ENCODE assay signal across 16 mouse cellular contexts in genomic region chr1:36766431-36767205, GRCm38 (mm10). TPM values are rescaled to one million over a fixed set of nuclear protein-coding genes. Genes with fewer than 3 reads are reported as not detected.
DNase-seq lines count a peak whose midpoint lies in the region; ATAC-seq and TF ChIP-seq lines count a peak whose summit lies in the region.
"Had no signal": no experiment of that assay in that cellular context is flagged by ENCODE, and none has a peak within 500 bp of the region (broad histone marks: within the 10 kb centered on the region; RNA-seq: fewer than 3 reads in every experiment).

No protein-coding gene starts in this region.

- no peak overlapping the region for H3K9ac ChIP-seq in kidney, embryonic 14.5 days (ENCODE audit: low read depth, low read length)
- H3K9ac ChIP-seq: heart, embryonic 13.5 days; liver, embryonic 13.5 days had no signal

- in situ Hi-C loops in Patski (cut with MboI; ENCODE audit: low pct_unique_long_range_greater_than_20kb) = no loop called here

- peak; percentile 39 to 46 for DNase-seq in spleen, adult 2 months (ENCODE audit: low read depth in 1 of 2, low spot score in 2 of 2)
- DNase-seq in spleen, adult 12 weeks (ENCODE audit: low spot score) = no peak
- peak; percentile 24 for DNase-seq in Patski (ENCODE audit: low read depth, low spot score)
- DNase-seq in thymus, postnatal 25 days = peak; percentile 76
- no peak for DNase-seq in urinary bladder, postnatal 36 days (ENCODE audit: low spot score in 2 of 2)
- no peak for DNase-seq in kidney, postnatal 4 days
- DNase-seq: adrenal gland, postnatal 36 days; cerebellum, postnatal 10 days; liver, embryonic 13.5 days had no signal

- H3K4me3 ChIP-seq in spleen, adult 2 months (ENCODE audit: extremely low read depth, insufficient read depth, insufficient read length) = no peak overlapping the region
- no peak overlapping the region for H3K4me3 ChIP-seq in kidney, embryonic 14.5 days (ENCODE audit: low read length)
- H3K4me3 ChIP-seq: erythroblast, embryonic 14.5 days; heart, embryonic 13.5 days; liver, embryonic 13.5 days had no signal

- H3K27ac ChIP-seq in spleen, adult 2 months (ENCODE audit: insufficient read depth, low read length) = peak overlapping the region; percentile 77
- H3K27ac ChIP-seq in kidney, embryonic 14.5 days (ENCODE audit: low read depth, low read length) = no peak overlapping the region
- H3K27ac ChIP-seq: heart, embryonic 13.5 days; hindbrain, postnatal 0 days; liver, embryonic 13.5 days; macrophage had no signal

- peaks cover 26% of the 10 kb centered on the region for H3K4me1 ChIP-seq in spleen, adult 2 months (ENCODE audit: control insufficient read depth, insufficient read depth, insufficient read length)
- no peaks in the 10 kb centered on the region for H3K4me1 ChIP-seq in kidney, embryonic 14.5 days (ENCODE audit: control insufficient read depth, insufficient read depth, low read length)

- H3K36me3 ChIP-seq in spleen, adult 2 months (ENCODE audit: control insufficient read depth, insufficient read depth, low read length) = no peaks in the 10 kb centered on the region
- H3K36me3 ChIP-seq in kidney, embryonic 14.5 days (ENCODE audit: control insufficient read depth, insufficient read depth, low read length) = no peaks in the 10 kb centered on the region
- H3K36me3 ChIP-seq: heart, embryonic 13.5 days; liver, embryonic 13.5 days had no signal

- H3K27me3 ChIP-seq in spleen, adult 2 months (ENCODE audit: control insufficient read depth, insufficient read depth, low read length) = no peaks in the 10 kb centered on the region
- no peaks in the 10 kb centered on the region for H3K27me3 ChIP-seq in Patski
- H3K27me3 ChIP-seq in kidney, embryonic 14.5 days (ENCODE audit: control insufficient read depth, insufficient read depth, low read length) = peaks cover 6% of the 10 kb centered on the region; the same call in 1 of the 2 replicates

- CTCF ChIA-PET in Patski (lab: Charles Lee) = no interaction called here

- no peak for TF ChIP-seq POLR2A in spleen, adult 2 months (IDR thresholded peaks at IDR 0.05; ENCODE audit: low read depth, low read length)

- POLR2A ChIA-PET in Patski (lab: Charles Lee) = no interaction called here

- H3K4me2 ChIP-seq in kidney, embryonic 14.5 days (replicated peaks; ENCODE audit: low read depth, low read length) = no peak overlapping the region
- H3K4me2 ChIP-seq: heart, embryonic 13.5 days; liver, embryonic 13.5 days had no signal

- WGBS in spleen, adult 2 months = 6% methylated on average over 4 of the region's 4 CpGs
- WGBS in kidney, embryonic 14.5 days = 63% methylated on average over 4 of the region's 4 CpGs

- ATAC-seq in Patski = peak; percentile 48
- ATAC-seq in megakaryocyte, adult 5-6 weeks (ENCODE audit: poor library complexity, severe bottlenecking) = peak; percentile 54
- no peak for ATAC-seq in kidney, embryonic 14.5 days (ENCODE audit: low FRiP score, low TSS enrichment)
- ATAC-seq: hindbrain, postnatal 0 days had no signal

- no peaks in the 10 kb centered on the region for H3K9me3 ChIP-seq in kidney, embryonic 14.5 days (ENCODE audit: control insufficient read depth, low read length)
- H3K9me3 ChIP-seq: heart, embryonic 13.5 days; liver, embryonic 13.5 days had no signal

- TF ChIP-seq CTCF in spleen, adult 2 months (IDR thresholded peaks at IDR 0.05; ENCODE audit: extremely low read depth, insufficient read depth, insufficient read length, insufficient replicate concordance) = no peak
- no peak for TF ChIP-seq CTCF in Patski (IDR thresholded peaks at IDR 0.05)

RNA-seq across cellular contexts. Expression of gene Zap70, which starts 5.0 kb away (rescaled TPM):
- 40.5 and 59.0 TPM in 2 replicates for polyA plus RNA-seq in spleen, adult 2 months (2012; rRNA removed)
- 0.13 TPM for polyA plus RNA-seq in Patski (2021)
- 0.71 and 1.7 TPM in 2 replicates for total RNA-seq in megakaryocyte, adult 5-6 weeks (2015)
- total RNA-seq in megakaryocyte, adult 5-6 weeks (2017) = 0.77 and 1.5 TPM in 2 replicates
- 0.18 and 0.46 TPM in 2 replicates for polyA plus RNA-seq in kidney, embryonic 14.5 days (2014; fragmentation: Nextera tagmentation; extraction: Ambion mirVana)
- polyA plus RNA-seq: erythroblast, embryonic 14.5 days; liver, embryonic 13.5 days; macrophage had no signal

RNA-seq across cellular contexts. Expression of gene Actr1b, which starts 52.4 kb away (rescaled TPM):
- 76.6 and 85.5 TPM in 2 replicates for polyA plus RNA-seq in spleen, adult 2 months (2012; rRNA removed)
- polyA plus RNA-seq in Patski (2021) = 170 TPM
- total RNA-seq in megakaryocyte, adult 5-6 weeks (2015) = 14.0 and 17.4 TPM in 2 replicates
- total RNA-seq in megakaryocyte, adult 5-6 weeks (2017) = 34.7 and 37.7 TPM in 2 replicates
- polyA plus RNA-seq in kidney, embryonic 14.5 days (2014; fragmentation: Nextera tagmentation; extraction: Ambion mirVana) = 59.9 and 93.0 TPM in 2 replicates

RNA-seq across cellular contexts. Expression of gene 4933424G06Rik, which starts 56.7 kb away (rescaled TPM):
- not detected in 2 replicates for polyA plus RNA-seq in spleen, adult 2 months (2012; rRNA removed)
- 0.23 TPM for polyA plus RNA-seq in Patski (2021)
- 0.33 TPM in 1 of 2 replicates, not detected in the other for total RNA-seq in megakaryocyte, adult 5-6 weeks (2015)
- not detected in 2 replicates for total RNA-seq in megakaryocyte, adult 5-6 weeks (2017)
- 0.34 TPM in 1 of 2 replicates, not detected in the other for polyA plus RNA-seq in kidney, embryonic 14.5 days (2014; fragmentation: Nextera tagmentation; extraction: Ambion mirVana)
- total RNA-seq: adrenal gland, postnatal 36 days; hindbrain, postnatal 0 days had no signal
- polyA plus RNA-seq: erythroblast, embryonic 14.5 days; heart, embryonic 13.5 days; large intestine, adult 2 months; liver, embryonic 13.5 days; macrophage had no signal

Comparison
In these comparisons a context has a peak if more than half of its experiments do, and no peak if none do; other contexts are left out.
1. DNase-seq: peak in spleen, adult 2 months (2 of 2), Patski (single experiment) and thymus, postnatal 25 days (single experiment); none in spleen, adult 12 weeks (single experiment), urinary bladder, postnatal 36 days (0 of 2) and kidney, postnatal 4 days (0 of 2).
2. RNA of gene Zap70, which starts 5.0 kb away (polyA plus RNA-seq): 40.5 to 59.0 TPM in spleen, adult 2 months; 0.18 to 0.46 TPM in kidney, embryonic 14.5 days and 0.13 TPM in Patski (single experiment); every median in the first group is over 10 times any median in the second.